Mouse (Mus musculus): Measurements from ENCODE around the gene Braf. TPM values are rescaled to one million over a fixed set of nuclear protein-coding genes. Genes with fewer than 3 reads are reported as not detected.

Gene Braf
- total RNA-seq (2012; rRNA removed) = 51.5 and 53.3 TPM in 2 replicates

- H3K36me3 ChIP-seq (ENCODE audit: control insufficient read depth, insufficient read depth, low read length, poor library complexity, severe bottlenecking) = no peaks in the 10 kb centered on the region
- TF ChIP-seq ZNF384 (IDR thresholded peaks at IDR 0.05; ENCODE audit: low read depth, low read length) (no peak), HCFC1 (IDR thresholded peaks at IDR 0.05; ENCODE audit: borderline replicate concordance, insufficient read depth, low read length) (peak; percentile 67; the same call in 1 of the 2 replicates)
- no peaks in the 10 kb centered on the region for H3K9me3 ChIP-seq (ENCODE audit: control insufficient read depth, insufficient read depth, low read depth, low read length)
- DNase-seq (ENCODE audit: low read depth, low spot score) = peak; percentile 82
- peak within 1 kb of the TSS; percentile 94 for H3K9ac ChIP-seq (ENCODE audit: insufficient read depth, low read depth, low read length, poor library complexity, severe bottlenecking)
- peaks cover 0 to 7% of the 10 kb centered on the region in 2 experiments; a peak in 3 of 4 replicates for H3K4me1 ChIP-seq (ENCODE audit: control insufficient read depth in 2 of 2, insufficient read depth in 2 of 2, low read length in 2 of 2, poor library complexity in 1 of 2)
- H3K4me3 ChIP-seq (ENCODE audit: insufficient read depth in 1 of 2, low read depth in 1 of 2, low read length in 2 of 2, poor library complexity in 1 of 2, severe bottlenecking in 1 of 2) = peak within 1 kb of the TSS; percentile 97
- H3K27ac ChIP-seq (ENCODE audit: insufficient read depth, low read depth, low read length, poor library complexity, severe bottlenecking) = peak within 1 kb of the TSS; percentile 56
- in situ Hi-C loops (cut with MboI; ENCODE audit: low sequenced_read_pairs in 2 of 2, unreplicated experiment in 2 of 2) = no loop called here
Measured at GRCm38 (mm10) chr6:39724866-39725711, at the start of gene Braf. Braf (minus strand) TSS chr6:39725463.

GRCm38 (mm10) chr6:39775029-39775428, 49.8 kb upstream of the Braf start:
- DNase-seq (ENCODE audit: low read depth, low spot score) = no peak
- H3K9me3 ChIP-seq (ENCODE audit: control insufficient read depth, insufficient read depth, low read depth, low read length) = no peaks in the 10 kb centered on the region
- TF ChIP-seq ZC3H11A (IDR thresholded peaks at IDR 0.05; ENCODE audit: borderline replicate concordance, low read depth, low read length) = no peak
- TF ChIP-seq HCFC1 (IDR thresholded peaks at IDR 0.05; ENCODE audit: borderline replicate concordance, insufficient read depth, low read length) = no peak
- TF ChIP-seq MAFK (IDR thresholded peaks at IDR 0.05; ENCODE audit: insufficient read depth, low read depth, low read length) = no peak
- no peak for TF ChIP-seq CHD2 (IDR thresholded peaks at IDR 0.05; ENCODE audit: low read depth, low read length)
- TF ChIP-seq ZNF384 (IDR thresholded peaks at IDR 0.05; ENCODE audit: low read depth, low read length) = no peak
- H3K27ac ChIP-seq (ENCODE audit: insufficient read depth, low read depth, low read length, poor library complexity, severe bottlenecking) = no peak overlapping the region
- no peaks in the 10 kb centered on the region for H3K36me3 ChIP-seq (ENCODE audit: control insufficient read depth, insufficient read depth, low read length, poor library complexity, severe bottlenecking)
- H3K9ac ChIP-seq (ENCODE audit: insufficient read depth, low read depth, low read length, poor library complexity, severe bottlenecking) = no peak overlapping the region
- no peak overlapping the region for H3K4me3 ChIP-seq (ENCODE audit: insufficient read depth in 1 of 2, low read depth in 1 of 2, low read length in 2 of 2, poor library complexity in 1 of 2, severe bottlenecking in 1 of 2)
- in situ Hi-C loops (cut with MboI; ENCODE audit: low sequenced_read_pairs in 2 of 2, unreplicated experiment in 2 of 2) = loop anchor here in 1 of 2 experiments (25.0 kb wide), 1 partner anchor 313 kb away; no protein-coding TSS in a partner anchor
- peaks cover 0 to 6% of the 10 kb centered on the region in 2 experiments; a peak in 2 of 4 replicates for H3K4me1 ChIP-seq (ENCODE audit: control insufficient read depth in 2 of 2, insufficient read depth in 2 of 2, low read length in 2 of 2, poor library complexity in 1 of 2)

- Histone ChIP-seq H3K27ac (ENCODE audit: insufficient read depth, low read depth, low read length, poor library complexity, severe bottlenecking) (no peak overlapping the region), H3K4me3 (ENCODE audit: insufficient read depth in 1 of 2, low read depth in 1 of 2, low read length in 2 of 2, poor library complexity in 1 of 2, severe bottlenecking in 1 of 2) (no peak overlapping the region), H3K36me3 (ENCODE audit: control insufficient read depth, insufficient read depth, low read length, poor library complexity, severe bottlenecking) (no peaks in the 10 kb centered on the region), H3K9ac (ENCODE audit: insufficient read depth, low read depth, low read length, poor library complexity, severe bottlenecking) (no peak overlapping the region), H3K4me1 (ENCODE audit: control insufficient read depth in 2 of 2, insufficient read depth in 2 of 2, low read length in 2 of 2, poor library complexity in 1 of 2) (peaks cover 0 to 7% of the 10 kb centered on the region in 2 experiments; a peak in 2 of 4 replicates), H3K9me3 (ENCODE audit: control insufficient read depth, insufficient read depth, low read depth, low read length) (no peaks in the 10 kb centered on the region)
- no peak for TF ChIP-seq CHD2 (IDR thresholded peaks at IDR 0.05; ENCODE audit: low read depth, low read length)
- no peak for TF ChIP-seq ZC3H11A (IDR thresholded peaks at IDR 0.05; ENCODE audit: borderline replicate concordance, low read depth, low read length)
- TF ChIP-seq MAFK (IDR thresholded peaks at IDR 0.05; ENCODE audit: insufficient read depth, low read depth, low read length) = no peak
- no peak for TF ChIP-seq ZNF384 (IDR thresholded peaks at IDR 0.05; ENCODE audit: low read depth, low read length)
- no peak for TF ChIP-seq HCFC1 (IDR thresholded peaks at IDR 0.05; ENCODE audit: borderline replicate concordance, insufficient read depth, low read length)
- DNase-seq (ENCODE audit: low read depth, low spot score) = no peak
- in situ Hi-C loops (cut with MboI; ENCODE audit: low sequenced_read_pairs in 2 of 2, unreplicated experiment in 2 of 2) = no loop called here
Measured at GRCm38 (mm10) chr6:39757229-39757628, 32.0 kb upstream of the Braf start.

- H3K4me1 ChIP-seq (ENCODE audit: control insufficient read depth in 2 of 2, insufficient read depth in 2 of 2, low read length in 2 of 2, poor library complexity in 1 of 2) = no peaks in the 10 kb centered on the region
- no peaks in the 10 kb centered on the region for H3K9me3 ChIP-seq (ENCODE audit: control insufficient read depth, insufficient read depth, low read depth, low read length)
- H3K27ac ChIP-seq (ENCODE audit: insufficient read depth, low read depth, low read length, poor library complexity, severe bottlenecking) = no peak overlapping the region; the same call in 1 of the 2 replicates
- H3K4me3 ChIP-seq (ENCODE audit: insufficient read depth in 1 of 2, low read depth in 1 of 2, low read length in 2 of 2, poor library complexity in 1 of 2, severe bottlenecking in 1 of 2) = no peak overlapping the region
- DNase-seq (ENCODE audit: low read depth, low spot score) = no peak
- no peaks in the 10 kb centered on the region for H3K36me3 ChIP-seq (ENCODE audit: control insufficient read depth, insufficient read depth, low read length, poor library complexity, severe bottlenecking)
- TF ChIP-seq ZNF384 (IDR thresholded peaks at IDR 0.05; ENCODE audit: low read depth, low read length) = peak; percentile 51; the same call in 1 of the 2 replicates
- TF ChIP-seq CHD2 (IDR thresholded peaks at IDR 0.05; ENCODE audit: low read depth, low read length) = no peak
- no peak for TF ChIP-seq MAFK (IDR thresholded peaks at IDR 0.05; ENCODE audit: insufficient read depth, low read depth, low read length)
- no peak for TF ChIP-seq ZC3H11A (IDR thresholded peaks at IDR 0.05; ENCODE audit: borderline replicate concordance, low read depth, low read length)
- H3K9ac ChIP-seq (ENCODE audit: insufficient read depth, low read depth, low read length, poor library complexity, severe bottlenecking) = no peak overlapping the region
- in situ Hi-C loops (cut with MboI; ENCODE audit: low sequenced_read_pairs in 2 of 2, unreplicated experiment in 2 of 2) = no loop called here
Measured at GRCm38 (mm10) chr6:39749881-39750280, 24.6 kb upstream of the Braf start.

Data from ES-E14 (cell line).